In genomic region chr5:57714621-57715523, GRCm38 (mm10) we compare ENCODE assay signal across 8 mouse cellular contexts. TPM values are rescaled to one million over a fixed set of nuclear protein-coding genes. Genes with fewer than 3 reads are reported as not detected.
DNase-seq lines count a peak whose midpoint lies in the region; ATAC-seq lines count a peak whose summit lies in the region.

No protein-coding gene starts in this region.

- under 1% methylated on average over 37 of the region's 45 CpGs for WGBS in forebrain, embryonic 13.5 days
- under 1% methylated on average over 41 of the region's 45 CpGs for WGBS in lung, embryonic 15.5 days

- no peaks in the 10 kb centered on the region for H3K9me3 ChIP-seq in forebrain, embryonic 13.5 days (replicated peaks)
- H3K9me3 ChIP-seq in lung, embryonic 15.5 days = no peaks in the 10 kb centered on the region

- H3K36me3 ChIP-seq in forebrain, embryonic 13.5 days (ENCODE audit: poor library complexity, severe bottlenecking) = no peaks in the 10 kb centered on the region
- H3K36me3 ChIP-seq in lung, embryonic 15.5 days = no peaks in the 10 kb centered on the region

- H3K9ac ChIP-seq in forebrain, embryonic 13.5 days = peak overlapping the region; percentile 75
- peak overlapping the region; percentile 38 for H3K9ac ChIP-seq in lung, embryonic 15.5 days

- H3K27ac ChIP-seq in forebrain, embryonic 13.5 days = peak overlapping the region; percentile 90
- peak overlapping the region; percentile 92 for H3K27ac ChIP-seq in lung, embryonic 15.5 days

- intact Hi-C loops in heart, postnatal 14 days (cut with DNase I) = loop anchor here (2.0 to 10.0 kb wide), 5 partner anchors 42 to 1112 kb away; no protein-coding TSS in a partner anchor

- peak overlapping the region; percentile 68 for H3K4me3 ChIP-seq in forebrain, embryonic 13.5 days
- H3K4me3 ChIP-seq in lung, embryonic 15.5 days = peak overlapping the region; percentile 68

- peak overlapping the region; percentile 96 for H3K4me2 ChIP-seq in forebrain, embryonic 13.5 days
- H3K4me2 ChIP-seq in lung, embryonic 15.5 days = peak overlapping the region; percentile 98

- DNase-seq in CD4-positive helper T cell, adult 2 months (ENCODE audit: low read depth, low spot score) = peak; percentile 9
- DNase-seq in c-Kit-positive CD71-positive TER-119-positive erythroid progenitor cells, embryonic 14.5 days (ENCODE audit: low spot score) = peak; percentile 57
- DNase-seq in heart, postnatal 14 days = peak; percentile 38 to 64
- DNase-seq in layer of hippocampus, adult 8-10 months (ENCODE audit: low spot score in 2 of 2) = peak; percentile 49 to 58
- peak; percentile 21 for DNase-seq in ovary, postnatal 14 days (ENCODE audit: low spot score)
- DNase-seq in urinary bladder, adult 18-20 months (ENCODE audit: low spot score in 2 of 2) = peak; percentile 53 to 68

- peak; percentile 45 for ATAC-seq in forebrain, embryonic 13.5 days
- peak; percentile 59 for ATAC-seq in lung, embryonic 15.5 days (ENCODE audit: borderline replicate concordance, extremely low read depth, low FRiP score, low TSS enrichment)

- peaks cover 7% of the 10 kb centered on the region for H3K4me1 ChIP-seq in forebrain, embryonic 13.5 days
- H3K4me1 ChIP-seq in lung, embryonic 15.5 days = peaks cover 28% of the 10 kb centered on the region

- H3K27me3 ChIP-seq in forebrain, embryonic 13.5 days = no peaks in the 10 kb centered on the region
- H3K27me3 ChIP-seq in lung, embryonic 15.5 days = peaks cover 7% of the 10 kb centered on the region; the same call in 1 of the 2 replicates

RNA-seq across cellular contexts. Expression of gene Pcdh7, which starts 2.9 kb away (rescaled TPM):
- polyA plus RNA-seq in forebrain, embryonic 13.5 days (2015; fragmentation: Nextera tagmentation; extraction: Ambion mirVana) = 7.2 and 8.2 TPM in 2 replicates
- total RNA-seq in heart, postnatal 14 days (2021) = 100 to 1,000 TPM; 113 to 135 TPM
- 10 to 100 TPM; 67.4 to 71.7 (median 69.7) TPM for total RNA-seq in layer of hippocampus, adult 8-10 months (2022)
- polyA plus RNA-seq in lung, embryonic 15.5 days (2015; fragmentation: Nextera tagmentation; extraction: Ambion mirVana) = 3.6 and 3.7 TPM in 2 replicates

Comparison
In these comparisons a context has a peak if more than half of its experiments do, and no peak if none do; other contexts are left out.
1. Peak in every context shown above with its lines: DNase-seq, ATAC-seq, H3K4me3 ChIP-seq and H3K27ac ChIP-seq.
2. DNase-seq: peak in every context shown above with its lines; median percentile 60 in urinary bladder, adult 18-20 months; 57 in c-Kit-positive CD71-positive TER-119-positive erythroid progenitor cells, embryonic 14.5 days; 54 in layer of hippocampus, adult 8-10 months; 51 in heart, postnatal 14 days; 21 in ovary, postnatal 14 days; 9 in CD4-positive helper T cell, adult 2 months.